ENCODE assay signal across 13 mouse cellular contexts in the genomic region with DNA sequence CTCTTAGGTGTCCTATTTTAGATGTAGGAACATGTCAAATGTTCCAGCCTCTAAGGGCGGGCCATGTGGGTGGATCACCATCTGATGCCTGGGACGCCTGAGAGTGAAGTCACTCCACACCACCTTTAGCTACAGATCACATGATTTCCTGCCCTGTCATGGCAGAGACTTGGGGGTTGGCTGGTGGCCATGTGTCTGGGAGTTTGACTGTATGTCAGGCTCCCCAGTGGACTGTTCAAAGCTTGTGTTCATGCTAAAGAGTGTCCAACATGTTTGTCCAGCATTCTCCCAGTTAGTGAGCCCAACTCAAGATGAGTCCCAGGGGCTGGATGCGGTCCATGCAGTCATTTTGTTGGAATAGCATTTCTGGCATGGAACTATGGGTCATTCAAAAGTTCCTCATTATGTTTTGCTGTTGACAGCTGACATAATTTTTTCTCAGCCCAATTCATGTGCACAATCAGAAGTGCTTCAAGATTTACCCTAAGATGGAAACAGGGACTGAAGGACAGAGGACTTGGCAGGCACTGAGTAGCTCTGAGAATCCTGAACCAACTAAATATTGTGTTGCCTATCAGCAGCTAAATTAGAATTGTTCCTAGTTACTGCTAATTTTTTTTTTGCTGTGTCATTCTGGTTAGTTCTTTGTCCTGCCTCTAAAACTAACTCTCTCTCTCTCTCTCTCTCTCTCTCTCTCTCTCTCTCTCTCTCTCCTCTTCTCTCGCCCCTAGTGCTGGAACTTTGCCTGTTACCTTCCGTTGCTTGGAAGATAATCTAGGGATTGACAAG.
DNase-seq lines count a peak whose midpoint lies in the region; ATAC-seq and TF ChIP-seq lines count a peak whose summit lies in the region.
"Had no signal": no experiment of that assay in that cellular context is flagged by ENCODE, and none has a peak within 500 bp of the region (broad histone marks: within the 10 kb centered on the region; RNA-seq: fewer than 3 reads in every experiment).

No protein-coding gene starts in this region.

- intact Hi-C loops in gastrocnemius, postnatal 14 days (cut with DNase I; ENCODE audit: low total_unique reads) = no loop called here

- no peaks in the 10 kb centered on the region for H3K36me3 ChIP-seq in heart, embryonic 16.5 days (ENCODE audit: control insufficient read depth, insufficient read depth)
- no peaks in the 10 kb centered on the region for H3K36me3 ChIP-seq in lung, postnatal 0 days (ENCODE audit: insufficient read depth, low read length)
- H3K36me3 ChIP-seq in forebrain, embryonic 13.5 days (ENCODE audit: poor library complexity, severe bottlenecking) = 0 out of 2 replicates have a peak, but pooled peaks cover 6% of the 10 kb centered on the region
- H3K36me3 ChIP-seq: limb, embryonic 12.5 days had no signal

- peak; percentile 32; the same call in 1 of the 2 replicates for ATAC-seq in heart, embryonic 16.5 days (replicated peaks; ENCODE audit: extremely low read depth, insufficient read depth, low FRiP score)
- 0 out of 2 replicates have a peak, but pooled peaks have one; percentile 23 for ATAC-seq in lung, postnatal 0 days
- ATAC-seq in forebrain, embryonic 13.5 days = no peak

- no peak overlapping the region for H3K9ac ChIP-seq in heart, embryonic 16.5 days (ENCODE audit: low read length)
- H3K9ac ChIP-seq in lung, postnatal 0 days (replicated peaks; ENCODE audit: low read depth) = no peak overlapping the region
- no peak overlapping the region for H3K9ac ChIP-seq in forebrain, embryonic 13.5 days
- H3K9ac ChIP-seq: limb, embryonic 12.5 days; midbrain, embryonic 12.5 days had no signal

- H3K4me3 ChIP-seq in heart, embryonic 16.5 days (ENCODE audit: low read length) = no peak overlapping the region
- no peak overlapping the region for H3K4me3 ChIP-seq in lung, postnatal 0 days (ENCODE audit: low read depth, low read length)
- no peak overlapping the region for H3K4me3 ChIP-seq in lung, adult 2 months (replicated peaks; ENCODE audit: extremely low read depth, low read depth, low read length)
- H3K4me3 ChIP-seq in forebrain, embryonic 13.5 days = no peak overlapping the region
- H3K4me3 ChIP-seq: limb, embryonic 12.5 days; midbrain, embryonic 12.5 days had no signal

- TF ChIP-seq CTCF in lung, postnatal 0 days (IDR thresholded peaks at IDR 0.05) = no peak
- TF ChIP-seq CTCF in lung, adult 2 months (IDR thresholded peaks at IDR 0.05; ENCODE audit: insufficient read depth, low read length) = no peak

- no peak for TF ChIP-seq POLR2A in lung, adult 2 months (IDR thresholded peaks at IDR 0.05; ENCODE audit: borderline replicate concordance, extremely low read depth, low read depth, low read length)

- 49% methylated on average over 5 of the region's 5 CpGs for WGBS in heart, embryonic 16.5 days
- WGBS in lung, postnatal 0 days = 60% methylated on average over 5 of the region's 5 CpGs
- WGBS in lung, adult 2 months = 64% methylated on average over 5 of the region's 5 CpGs
- 88% methylated on average over 5 of the region's 5 CpGs for WGBS in forebrain, embryonic 13.5 days

- H3K9me3 ChIP-seq in heart, embryonic 16.5 days (replicated peaks; ENCODE audit: control insufficient read depth, low read length) = no peaks in the 10 kb centered on the region
- H3K9me3 ChIP-seq in lung, postnatal 0 days (ENCODE audit: low read length) = no peaks in the 10 kb centered on the region
- H3K9me3 ChIP-seq in forebrain, embryonic 13.5 days (replicated peaks) = no peaks in the 10 kb centered on the region
- H3K9me3 ChIP-seq: limb, embryonic 12.5 days; midbrain, embryonic 12.5 days had no signal

- no peak for DNase-seq in heart, adult 11 months
- peak; percentile 32 for DNase-seq in lung, postnatal 0 days (ENCODE audit: low spot score)
- no peak for DNase-seq in lung, adult 2 months
- DNase-seq in gastrocnemius, postnatal 14 days = peak; percentile 28
- no peak for DNase-seq in testis, postnatal 10 days (ENCODE audit: low spot score)
- no peak for DNase-seq in c-Kit-positive CD71-positive TER-119-positive erythroid progenitor cells, embryonic 14.5 days (ENCODE audit: low spot score)
- DNase-seq: adrenal gland, postnatal 14 days; kidney, postnatal 14 days; thymus, postnatal 14 days had no signal

- H3K27me3 ChIP-seq in heart, embryonic 16.5 days (ENCODE audit: control insufficient read depth, insufficient read depth, low read length) = no peaks in the 10 kb centered on the region
- no peaks in the 10 kb centered on the region for H3K27me3 ChIP-seq in lung, postnatal 0 days (replicated peaks; ENCODE audit: insufficient read depth, low read length)
- H3K27me3 ChIP-seq in forebrain, embryonic 13.5 days = no peaks in the 10 kb centered on the region
- H3K27me3 ChIP-seq: limb, embryonic 12.5 days; midbrain, embryonic 12.5 days had no signal

- TF ChIP-seq EP300 in lung, postnatal 0 days (IDR thresholded peaks at IDR 0.05) = no peak

- H3K27ac ChIP-seq in heart, embryonic 16.5 days (ENCODE audit: low read length) = no peak overlapping the region
- no peak overlapping the region for H3K27ac ChIP-seq in lung, postnatal 0 days (ENCODE audit: low read length)
- H3K27ac ChIP-seq in forebrain, embryonic 13.5 days = no peak overlapping the region
- H3K27ac ChIP-seq: limb, embryonic 12.5 days; midbrain, embryonic 12.5 days had no signal

- peaks cover 4% of the 10 kb centered on the region; the same call in 1 of the 2 replicates for H3K4me1 ChIP-seq in heart, embryonic 16.5 days (ENCODE audit: control insufficient read depth, insufficient read depth, low read length)
- H3K4me1 ChIP-seq in lung, postnatal 0 days (ENCODE audit: insufficient read depth, low read depth, low read length) = no peaks in the 10 kb centered on the region
- H3K4me1 ChIP-seq in lung, adult 2 months (ENCODE audit: control insufficient read depth, insufficient read depth, low read length) = peaks cover 8% of the 10 kb centered on the region
- H3K4me1 ChIP-seq in forebrain, embryonic 13.5 days = no peaks in the 10 kb centered on the region
- H3K4me1 ChIP-seq: limb, embryonic 12.5 days; midbrain, embryonic 12.5 days had no signal

- H3K4me2 ChIP-seq in heart, embryonic 16.5 days (ENCODE audit: low read depth, low read length) = no peak overlapping the region
- H3K4me2 ChIP-seq in lung, postnatal 0 days (replicated peaks; ENCODE audit: low read depth, low read length) = no peak overlapping the region
- no peak overlapping the region for H3K4me2 ChIP-seq in forebrain, embryonic 13.5 days
- H3K4me2 ChIP-seq: limb, embryonic 12.5 days; midbrain, embryonic 12.5 days had no signal

Comparison
In these comparisons a context has a peak if more than half of its experiments do, and no peak if none do; other contexts are left out.
1. DNase-seq: peak in lung, postnatal 0 days (single experiment) and gastrocnemius, postnatal 14 days (single experiment); none in heart, adult 11 months (single experiment), lung, adult 2 months (single experiment), testis, postnatal 10 days (single experiment) and c-Kit-positive CD71-positive TER-119-positive erythroid progenitor cells, embryonic 14.5 days (single experiment).